Mouse (Mus musculus): ENCODE data around the gene Fbxo11.
"Not testable (repeated sequence)": the region's sequence is repeated elsewhere in the genome, so short reads cannot be mapped to it uniquely, and the experiment has no call there.

The Fbxo11 gene

DNA sequence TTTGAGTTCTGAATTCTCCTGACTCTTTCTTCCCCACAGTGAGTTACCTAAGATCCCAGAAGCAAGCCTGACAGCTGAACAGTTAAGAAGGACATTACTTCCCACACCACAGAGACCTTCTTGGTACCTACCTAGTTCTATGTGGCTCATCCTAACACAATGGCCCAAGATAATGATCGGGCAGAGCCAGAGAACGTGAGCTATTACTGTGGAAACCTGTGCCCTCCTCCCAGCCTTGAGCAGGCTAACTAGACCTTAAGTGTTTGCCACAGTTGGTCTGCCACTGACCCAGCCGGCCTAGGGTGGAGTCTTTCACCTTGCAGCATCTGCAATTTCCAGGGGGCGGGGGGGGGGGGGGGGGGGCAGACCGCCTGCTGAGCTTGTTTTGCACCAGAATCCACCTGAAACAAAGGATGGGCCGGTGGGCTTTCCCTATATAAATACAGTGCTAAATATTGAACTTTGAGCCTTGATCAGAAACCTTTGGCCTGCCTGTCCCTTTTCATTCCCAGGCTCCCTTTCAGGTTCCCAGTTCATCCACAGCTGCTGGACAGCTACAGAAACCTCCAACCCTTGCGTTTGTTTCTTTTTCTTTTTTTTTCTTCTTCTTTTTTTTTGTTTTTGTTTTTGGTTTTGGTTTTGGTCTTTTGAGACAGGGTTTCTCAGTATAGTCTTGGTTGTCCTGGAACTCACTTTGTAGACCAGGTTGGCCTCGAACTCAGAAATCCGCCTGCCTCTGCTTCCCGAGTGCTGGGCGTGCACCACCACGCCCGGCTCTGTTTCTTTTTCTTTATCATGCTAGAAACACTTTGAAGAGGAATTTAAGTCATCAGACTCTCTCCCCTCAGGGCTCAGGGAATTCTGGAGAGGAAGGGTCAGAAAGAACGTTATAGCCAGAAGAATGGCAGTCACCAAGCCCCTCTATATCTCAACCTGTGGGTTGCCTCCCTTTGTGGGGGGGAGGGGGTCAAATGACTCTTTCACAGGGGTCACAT is 101.7 kb downstream of the Fbxo11 start:
- DNase-seq (ENCODE audit: low spot score in 2 of 2) = no peak

GRCm38 (mm10) chr17:87959931-87960330 is 105.2 kb downstream of the Fbxo11 start:
- not testable (repeated sequence) for DNase-seq (ENCODE audit: low spot score in 2 of 2)

GRCm38 (mm10) chr17:87959406-87959805 is 105.7 kb downstream of the Fbxo11 start:
- DNase-seq (ENCODE audit: low spot score in 2 of 2) = not testable (repeated sequence)

GRCm38 (mm10) chr17:87958283-87958682 is 106.8 kb downstream of the Fbxo11 start:
- peak in 1 of 2 experiments; percentile 30 for DNase-seq (ENCODE audit: low spot score in 2 of 2)

- no peak for DNase-seq (ENCODE audit: low spot score in 2 of 2)
These were observed 107.8 kb downstream of the Fbxo11 start for GRCm38 (mm10) chr17:87957096-87957840.

GRCm38 (mm10) chr17:87954618-87955124 is 110.4 kb downstream of the Fbxo11 start:
- not testable (repeated sequence) for DNase-seq (ENCODE audit: low spot score in 2 of 2)

DNA sequence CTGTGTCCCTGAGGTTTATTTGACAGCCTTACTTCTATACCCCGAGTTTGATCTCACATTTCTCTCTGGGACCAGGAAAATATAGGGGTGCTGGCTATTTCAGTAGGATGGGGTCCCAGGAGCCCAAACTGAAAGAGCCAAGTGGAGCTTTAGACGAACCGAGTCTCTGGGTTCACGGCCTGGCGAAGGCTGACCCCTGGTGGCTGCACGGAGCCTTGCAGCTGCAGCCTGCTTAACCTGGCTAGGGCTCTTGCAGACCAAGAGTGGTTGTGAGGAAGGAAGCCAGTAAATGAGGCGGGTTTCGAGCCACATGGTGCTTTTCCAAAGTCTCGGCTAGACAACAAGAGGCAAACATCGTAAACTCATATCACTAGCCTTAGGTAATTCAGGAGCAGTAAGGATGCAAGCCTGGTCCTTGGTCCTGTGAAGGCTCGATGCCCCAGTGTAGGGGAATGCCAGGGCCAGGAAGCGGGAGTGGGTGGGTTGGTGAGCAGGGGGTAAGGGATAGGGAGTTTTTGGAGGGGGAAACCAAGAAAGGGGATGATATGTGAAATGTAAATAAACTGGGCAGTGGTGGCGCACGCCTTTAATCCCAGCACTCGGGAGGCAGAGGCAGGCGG is 116.0 kb downstream of the Fbxo11 start:
- peak; percentile 63 to 77 for DNase-seq (ENCODE audit: low spot score in 2 of 2)

Data from spleen, postnatal 10 days (tissue).